Mouse (Mus musculus) neural tube, embryonic 14.5 days (tissue): Measurements from ENCODE around the gene Siah1a. TPM values are rescaled to one million over a fixed set of nuclear protein-coding genes. Genes with fewer than 3 reads are reported as not detected.

Source experiments
- ATAC-seq: fragments of 200-750 bp; cut with Nextera tagmentation; 2 replicates; pipeline ENCODE4 v1.8.0; 2017; ENCODE audit warnings: low read depth, mild to moderate bottlenecking, moderate TSS enrichment, moderate library complexity
- H3K27ac ChIP-seq: fragments of 300-500 bp; sonication (generic); 2 replicates; pipeline ENCODE4 v1.5.1; 2014; ENCODE audit warnings: low read depth, mild to moderate bottlenecking, control low read depth, low read length, moderate library complexity, mixed read lengths
- H3K27me3 ChIP-seq: fragments of 300-500 bp; sonication (generic); 2 replicates; pipeline ENCODE4 v1.6.1; 2014; ENCODE audit warnings: low read length; ENCODE audit not compliant: control insufficient read depth, insufficient read depth
- H3K36me3 ChIP-seq: fragments of 300-500 bp; sonication (generic); 2 replicates; pipeline ENCODE4 v1.6.1; 2014; ENCODE audit warnings: low read length, mixed read lengths; ENCODE audit not compliant: control insufficient read depth, insufficient read depth
- H3K4me1 ChIP-seq: fragments of 300-500 bp; sonication (generic); 2 replicates; pipeline ENCODE4 v1.6.1; 2014; ENCODE audit warnings: low read length; ENCODE audit not compliant: control insufficient read depth, insufficient read depth
- H3K4me2 ChIP-seq: fragments of 300-500 bp; sonication (generic); 2 replicates; pipeline ENCODE4 v1.6.1; 2014; ENCODE audit warnings: mild to moderate bottlenecking, low read depth, low read length, control low read depth
- H3K4me3 ChIP-seq: fragments of 300-500 bp; sonication (generic); 2 replicates; pipeline ENCODE4 v1.5.1; 2014; ENCODE audit warnings: low read depth, low read length, control low read depth, mixed read lengths
- H3K9ac ChIP-seq: fragments of 300-500 bp; sonication (generic); replicated peaks from 2 replicates; pipeline ENCODE4 v1.6.1; 2014; ENCODE audit warnings: low read depth, mild to moderate bottlenecking, control low read depth, low read length, mixed read lengths
- H3K9me3 ChIP-seq: fragments of 300-500 bp; sonication (generic); 2 replicates; pipeline ENCODE4 v1.6.1; 2016; ENCODE audit warnings: low read length; ENCODE audit not compliant: control insufficient read depth
- WGBS: fragments of 180-500 bp; shearing (Covaris S2); extraction: QIAGEN DNeasy Blood & Tissue Kit; methylation state at CpG from one replicate; pipeline ENCODE4 v1.1.7; 2014; 5-methylcytosine and 5-hydroxymethylcytosine counted together
- polyA plus RNA-seq: library from polyadenylated mRNA; unstranded; fragments of >200 nt; fragmentation: Nextera tagmentation; extraction: Ambion mirVana; gene quantifications from 2 replicates; pipeline ENCODE4 v1.2.1, GENCODE M21; 2014

The Siah1a gene
- polyA plus RNA-seq = 81.0 and 88.7 TPM in 2 replicates

- no peaks in the 10 kb centered on the region for H3K9me3 ChIP-seq
- under 1% methylated on average over 64 of the region's 88 CpGs for WGBS
- H3K4me1 ChIP-seq = peaks cover 25% of the 10 kb centered on the region; the same call in 1 of the 2 replicates
- ATAC-seq = peak; percentile 78
- peak within 1 kb of the TSS; percentile 81 for H3K4me2 ChIP-seq
- H3K27ac ChIP-seq = peak within 1 kb of the TSS; percentile 97
- no peaks in the 10 kb centered on the region for H3K36me3 ChIP-seq
- H3K27me3 ChIP-seq = no peaks in the 10 kb centered on the region
- peak within 1 kb of the TSS; percentile 99 for H3K9ac ChIP-seq
- H3K4me3 ChIP-seq = peak within 1 kb of the TSS; percentile 85
Measured at GRCm38 (mm10) chr8:86745221-86745934, at the start of gene Siah1a, which contains the start of gene Gm10638. TSS of gene Siah1a (minus strand) at chr8:86745934. TSS of gene Gm10638 (plus strand) at chr8:86745699.

- Histone ChIP-seq H3K27me3 (no peaks in the 10 kb centered on the region), H3K4me1 (no peaks in the 10 kb centered on the region), H3K4me3 (no peak overlapping the region), H3K4me2 (no peak overlapping the region), H3K36me3 (no peaks in the 10 kb centered on the region), H3K9ac (no peak overlapping the region), H3K27ac (no peak overlapping the region), H3K9me3 (no peaks in the 10 kb centered on the region)
- ATAC-seq = no peak
- 47% methylated on average over 6 of the region's 6 CpGs for whole genome bisulfite sequencing
Measured at GRCm38 (mm10) chr8:86794716-86795115, 49.0 kb upstream of the Siah1a start.

GRCm38 (mm10) chr8:86791542-86791941 lies 45.8 kb upstream of the Siah1a start:
- Histone ChIP-seq H3K4me2 (no peak overlapping the region), H3K4me1 (no peaks in the 10 kb centered on the region), H3K9ac (no peak overlapping the region), H3K27me3 (no peaks in the 10 kb centered on the region), H3K36me3 (no peaks in the 10 kb centered on the region), H3K4me3 (no peak overlapping the region), H3K9me3 (no peaks in the 10 kb centered on the region), H3K27ac (no peak overlapping the region)
- WGBS = 92% methylated on average over 6 of the region's 6 CpGs
- ATAC-seq = no peak

GRCm38 (mm10) chr8:86789576-86789975 lies 43.8 kb upstream of the Siah1a start:
- Histone ChIP-seq H3K27ac (no peak overlapping the region), H3K4me3 (no peak overlapping the region), H3K9ac (no peak overlapping the region), H3K4me1 (no peaks in the 10 kb centered on the region), H3K27me3 (no peaks in the 10 kb centered on the region), H3K4me2 (no peak overlapping the region), H3K36me3 (no peaks in the 10 kb centered on the region), H3K9me3 (no peaks in the 10 kb centered on the region)
- ATAC-seq = no peak
- 78% methylated on average over 1 of the region's 1 CpGs for WGBS

- H3K27me3 ChIP-seq = no peaks in the 10 kb centered on the region
- no peaks in the 10 kb centered on the region for H3K9me3 ChIP-seq
- H3K36me3 ChIP-seq = no peaks in the 10 kb centered on the region
- ATAC-seq = no peak
- H3K4me2 ChIP-seq = no peak overlapping the region
- H3K4me3 ChIP-seq = no peak overlapping the region
- H3K9ac ChIP-seq = no peak overlapping the region
- 67% methylated on average over 12 of the region's 12 CpGs for WGBS
- H3K27ac ChIP-seq = no peak overlapping the region
- no peaks in the 10 kb centered on the region for H3K4me1 ChIP-seq
Measured at GRCm38 (mm10) chr8:86787891-86788420, 42.2 kb upstream of the Siah1a start.

- Histone ChIP-seq H3K4me1 (no peaks in the 10 kb centered on the region), H3K36me3 (no peaks in the 10 kb centered on the region), H3K9ac (no peak overlapping the region), H3K4me2 (no peak overlapping the region), H3K4me3 (no peak overlapping the region), H3K27ac (no peak overlapping the region), H3K27me3 (no peaks in the 10 kb centered on the region), H3K9me3 (no peaks in the 10 kb centered on the region)
- ATAC-seq = no peak
- WGBS = 48% methylated on average over 5 of the region's 5 CpGs
Measured at GRCm38 (mm10) chr8:86786498-86786897, 40.8 kb upstream of the Siah1a start.

- ATAC-seq = no peak
- WGBS = 95% methylated on average over 8 of the region's 8 CpGs
- H3K4me2 ChIP-seq = no peak overlapping the region
Measured at GRCm38 (mm10) chr8:86781094-86781493, 35.4 kb upstream of the Siah1a start.

GRCm38 (mm10) chr8:86779207-86779606 lies 33.5 kb upstream of the Siah1a start:
- Histone ChIP-seq H3K4me2 (no peak overlapping the region), H3K9me3 (no peaks in the 10 kb centered on the region), H3K9ac (no peak overlapping the region), H3K27me3 (no peaks in the 10 kb centered on the region), H3K36me3 (no peaks in the 10 kb centered on the region), H3K4me1 (no peaks in the 10 kb centered on the region), H3K4me3 (no peak overlapping the region), H3K27ac (no peak overlapping the region)
- no peak for ATAC-seq
- 72% methylated on average over 8 of the region's 8 CpGs for WGBS

More at GRCm38 (mm10) chr8:86781094-86781493, 35.4 kb upstream of the Siah1a start:
- Histone ChIP-seq H3K27me3 (no peaks in the 10 kb centered on the region), H3K4me3 (no peak overlapping the region), H3K9me3 (no peaks in the 10 kb centered on the region), H3K9ac (no peak overlapping the region), H3K4me1 (no peaks in the 10 kb centered on the region), H3K36me3 (no peaks in the 10 kb centered on the region), H3K27ac (no peak overlapping the region)

- Histone ChIP-seq H3K9ac (no peak overlapping the region), H3K4me3 (no peak overlapping the region), H3K27ac (no peak overlapping the region), H3K36me3 (no peaks in the 10 kb centered on the region), H3K4me1 (no peaks in the 10 kb centered on the region), H3K9me3 (no peaks in the 10 kb centered on the region), H3K4me2 (no peak overlapping the region), H3K27me3 (no peaks in the 10 kb centered on the region)
- ATAC-seq = no peak
- 87% methylated on average over 1 of the region's 1 CpGs for WGBS
Measured at GRCm38 (mm10) chr8:86769945-86770715, 24.4 kb upstream of the Siah1a start.
